Mouse (Mus musculus) forebrain, embryonic 16.5 days (tissue): ENCODE measurements at regions not wholly inside any gene's neighbourhood (a gene's known extent, or its start where the extent isn't known, plus 50 kb on each side); places are given as distances from the start of the nearest gene placed in this dataset.

Experiments
- ATAC-seq: fragments of 200-750 bp; cut with Nextera tagmentation; 2 replicates; pipeline ENCODE4 v1.8.0; 2017; ENCODE audit warnings: mild to moderate bottlenecking, moderate library complexity
- H3K27ac ChIP-seq: fragments of 300-500 bp; sonication (generic); 2 replicates; pipeline ENCODE4 v1.5.1; 2014; ENCODE audit warnings: low read length, control low read depth
- H3K27me3 ChIP-seq: fragments of 300-500 bp; sonication (generic); replicated peaks from 2 replicates; pipeline ENCODE4 v1.6.1; 2014; ENCODE audit warnings: low read length; ENCODE audit not compliant: control insufficient read depth, insufficient read depth
- H3K36me3 ChIP-seq: fragments of 300-500 bp; sonication (generic); 2 replicates; pipeline ENCODE4 v1.6.1; 2014; ENCODE audit not compliant: control insufficient read depth, insufficient read depth
- H3K4me1 ChIP-seq: fragments of 300-500 bp; sonication (generic); replicated peaks from 2 replicates; pipeline ENCODE4 v1.6.1; 2014; ENCODE audit warnings: low read length; ENCODE audit not compliant: control insufficient read depth, insufficient read depth
- H3K4me2 ChIP-seq: fragments of 300-500 bp; sonication (generic); 2 replicates; pipeline ENCODE4 v1.6.1; 2014; ENCODE audit warnings: mild to moderate bottlenecking, low read length, control low read depth
- H3K4me3 ChIP-seq: fragments of 300-500 bp; sonication (generic); replicated peaks from 2 replicates; pipeline ENCODE4 v1.5.1; 2014; ENCODE audit warnings: mild to moderate bottlenecking, low read length, control low read depth
- H3K9ac ChIP-seq: fragments of 300-500 bp; sonication (generic); replicated peaks from 2 replicates; pipeline ENCODE4 v1.6.1; 2014; ENCODE audit warnings: low read depth, low read length, control low read depth
- H3K9me3 ChIP-seq: fragments of 300-500 bp; sonication (generic); 2 replicates; pipeline ENCODE4 v1.6.1; 2016; ENCODE audit warnings: low read length; ENCODE audit not compliant: control insufficient read depth
- WGBS: fragments of 180-500 bp; shearing (Covaris S2); extraction: QIAGEN DNeasy Blood & Tissue Kit; methylation state at CpG from one replicate; pipeline ENCODE4 v1.1.7; 2014; 5-methylcytosine and 5-hydroxymethylcytosine counted together

DNA sequence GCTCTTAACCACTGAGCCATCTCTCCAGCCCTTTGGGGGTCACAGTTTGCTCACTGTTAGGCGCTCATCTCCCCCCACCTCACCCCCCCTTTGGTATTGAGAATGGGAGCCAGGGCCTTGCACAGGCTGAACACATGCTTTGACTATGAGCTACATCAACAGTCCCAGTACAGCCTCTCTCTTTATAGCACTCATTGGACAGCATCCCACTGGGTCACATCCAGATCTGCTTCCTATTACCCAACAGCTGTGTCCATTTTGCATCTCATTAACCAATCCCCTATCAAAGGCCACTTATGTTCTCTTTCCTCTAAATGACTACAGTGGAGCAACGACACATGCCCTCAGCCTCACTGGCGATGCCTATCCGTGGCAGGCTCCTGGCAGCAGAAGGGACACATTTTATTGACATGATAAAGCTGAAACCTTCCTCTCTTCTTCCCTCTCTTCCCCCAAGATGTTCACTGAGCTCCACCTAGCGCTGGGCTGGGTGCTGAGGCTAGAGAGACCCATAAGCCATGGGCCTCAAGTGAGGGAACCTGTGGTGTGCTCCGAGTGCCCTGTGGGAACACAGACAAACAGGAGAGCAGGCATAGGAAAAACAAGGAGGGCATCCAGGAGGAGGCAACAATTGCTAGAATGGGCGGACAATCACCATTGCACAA lies 57.3 kb upstream of the Smg1 start:
- no peak overlapping the region for H3K4me2 ChIP-seq
- peak; percentile 78 for ATAC-seq
- no peak overlapping the region for H3K9ac ChIP-seq
- no peaks in the 10 kb centered on the region for H3K9me3 ChIP-seq
- 42% methylated on average over 7 of the region's 7 CpGs for WGBS
- H3K4me3 ChIP-seq, result no peak overlapping the region
- no peak overlapping the region for H3K27ac ChIP-seq
- no peaks in the 10 kb centered on the region for H3K36me3 ChIP-seq
- no peaks in the 10 kb centered on the region for H3K27me3 ChIP-seq
- H3K4me1 ChIP-seq, result peaks cover 3% of the 10 kb centered on the region

DNA sequence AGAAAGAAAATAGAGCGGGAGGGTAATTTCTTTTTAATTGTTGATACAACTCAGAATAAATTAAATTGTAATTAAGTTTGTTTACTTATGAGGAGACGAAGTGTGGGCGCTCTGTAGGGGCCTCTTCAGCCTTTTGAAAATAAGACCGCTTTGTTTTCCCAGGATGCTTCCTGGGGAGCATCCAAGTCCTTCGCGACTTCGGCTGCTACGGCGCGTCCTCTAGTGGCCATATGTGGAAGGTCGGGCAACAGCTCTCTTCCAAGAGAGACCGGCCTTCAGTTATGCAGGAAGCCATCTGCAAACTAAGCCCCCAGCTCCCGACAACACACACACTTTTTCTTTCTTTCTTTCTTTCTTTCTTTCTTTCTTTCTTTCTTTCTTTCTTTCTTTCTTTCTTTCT lies 54.1 kb upstream of the Smg1 start:
- H3K36me3 ChIP-seq, result no peaks in the 10 kb centered on the region
- peak overlapping the region; percentile 29; the same call in 1 of the 2 replicates for H3K4me2 ChIP-seq
- H3K9me3 ChIP-seq, result peaks cover 3% of the 10 kb centered on the region; the same call in 1 of the 2 replicates
- H3K27me3 ChIP-seq, result no peaks in the 10 kb centered on the region
- H3K4me1 ChIP-seq, result peaks cover 3% of the 10 kb centered on the region
- H3K9ac ChIP-seq, result no peak overlapping the region; the same call in 1 of the 2 replicates
- H3K4me3 ChIP-seq, result 0 out of 2 replicates have a peak overlapping the region, but pooled peaks have one; percentile 9
- no peak overlapping the region for H3K27ac ChIP-seq
- 1% methylated on average over 13 of the region's 13 CpGs for WGBS
- peak; percentile 70 for ATAC-seq

GRCm38 (mm10) chr7:118296856-118297518 lies 53.5 kb upstream of the Smg1 start:
- H3K27me3 ChIP-seq, result no peaks in the 10 kb centered on the region
- H3K27ac ChIP-seq, result no peak overlapping the region
- H3K4me1 ChIP-seq, result peaks cover 3% of the 10 kb centered on the region
- H3K9ac ChIP-seq, result no peak overlapping the region; the same call in 1 of the 2 replicates
- 0 out of 2 replicates have a peak overlapping the region, but pooled peaks have one; percentile 9 for H3K4me3 ChIP-seq
- H3K36me3 ChIP-seq, result no peaks in the 10 kb centered on the region
- ATAC-seq, result peak; percentile 26; the same call in 1 of the 2 replicates
- peaks cover 3% of the 10 kb centered on the region; the same call in 1 of the 2 replicates for H3K9me3 ChIP-seq
- 59% methylated on average over 14 of the region's 14 CpGs for WGBS
- peak overlapping the region; percentile 29; the same call in 1 of the 2 replicates for H3K4me2 ChIP-seq

GRCm38 (mm10) chr7:118295855-118296254 lies 52.4 kb upstream of the Smg1 start:
- peaks cover 3% of the 10 kb centered on the region; the same call in 1 of the 2 replicates for H3K9me3 ChIP-seq
- no peaks in the 10 kb centered on the region for H3K27me3 ChIP-seq
- H3K4me3 ChIP-seq, result no peak overlapping the region
- no peak overlapping the region for H3K4me2 ChIP-seq
- H3K4me1 ChIP-seq, result peaks cover 3% of the 10 kb centered on the region
- no peak overlapping the region for H3K9ac ChIP-seq
- no peaks in the 10 kb centered on the region for H3K36me3 ChIP-seq
- H3K27ac ChIP-seq, result no peak overlapping the region
- ATAC-seq, result no peak
- WGBS, result 85% methylated on average over 6 of the region's 6 CpGs

GRCm38 (mm10) chr7:118295275-118295674 lies 51.8 kb upstream of the Smg1 start:
- no peak overlapping the region for H3K4me2 ChIP-seq
- 85% methylated on average over 11 of the region's 11 CpGs for WGBS
- H3K27me3 ChIP-seq, result no peaks in the 10 kb centered on the region
- H3K27ac ChIP-seq, result no peak overlapping the region
- no peaks in the 10 kb centered on the region for H3K36me3 ChIP-seq
- H3K9ac ChIP-seq, result no peak overlapping the region
- H3K4me3 ChIP-seq, result no peak overlapping the region
- H3K4me1 ChIP-seq, result peaks cover 3% of the 10 kb centered on the region
- no peak for ATAC-seq
- H3K9me3 ChIP-seq, result peaks cover 3% of the 10 kb centered on the region; the same call in 1 of the 2 replicates

GRCm38 (mm10) chr7:118294637-118295036 lies 51.2 kb upstream of the Smg1 start:
- no peak for ATAC-seq
- H3K36me3 ChIP-seq, result no peaks in the 10 kb centered on the region
- 93% methylated on average over 12 of the region's 12 CpGs for WGBS
- no peak overlapping the region for H3K9ac ChIP-seq
- peaks cover 3% of the 10 kb centered on the region for H3K4me1 ChIP-seq
- H3K4me3 ChIP-seq, result no peak overlapping the region
- H3K27me3 ChIP-seq, result no peaks in the 10 kb centered on the region
- no peak overlapping the region for H3K4me2 ChIP-seq
- peaks cover 3% of the 10 kb centered on the region; the same call in 1 of the 2 replicates for H3K9me3 ChIP-seq
- H3K27ac ChIP-seq, result no peak overlapping the region
